Mouse (Mus musculus) lung, postnatal 0 days (tissue): ENCODE data around the gene Shtn1.

Experiments
- CTCF ChIP-seq: IDR thresholded peaks from 2 replicates; pipeline ENCODE4 v1.5.1; 2016; ENCODE audit warnings: antibody characterized with exemption, mild to moderate bottlenecking
- EP300 ChIP-seq: IDR thresholded peaks from 2 replicates; pipeline ENCODE4 v1.6.1; 2016; ENCODE audit warnings: antibody characterized with exemption, mild to moderate bottlenecking, control low read depth

GRCm38 (mm10) chr19:59067652-59068051 lies 8.2 kb downstream of the Shtn1 start:
- TF ChIP-seq CTCF (no peak), EP300 (no peak)
